ENCODE assay signal across 12 mouse cellular contexts in the genomic region with DNA sequence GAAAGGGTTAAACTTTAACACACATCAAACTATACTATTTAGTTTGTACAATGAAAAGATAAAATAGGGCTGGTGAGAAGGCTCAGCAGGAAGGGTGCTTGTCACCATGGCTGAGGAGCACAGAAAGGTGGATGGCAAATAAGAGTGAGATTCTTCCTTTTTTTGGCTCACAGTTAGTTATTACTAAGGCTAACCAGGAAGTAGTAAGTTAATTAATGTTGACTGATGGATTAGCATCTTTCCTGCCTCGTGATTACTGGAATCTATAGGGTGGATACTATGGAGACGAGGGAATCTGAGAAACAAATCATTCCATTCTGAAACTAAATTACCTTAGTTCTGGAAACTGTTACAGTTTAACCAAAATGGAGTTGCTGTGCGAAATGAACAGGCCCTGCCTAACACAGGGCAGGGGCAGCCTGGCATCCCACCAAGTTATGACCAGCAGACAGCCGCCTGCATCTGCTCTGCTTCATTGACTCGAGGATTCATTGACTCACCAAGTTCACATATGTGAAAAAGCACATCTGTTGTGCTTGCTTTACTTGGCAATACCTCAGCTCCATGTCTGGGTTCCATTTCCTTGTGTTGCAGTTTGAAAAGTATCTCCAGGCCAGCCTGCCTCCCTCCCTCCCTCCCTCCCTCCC. TPM values are rescaled to one million over a fixed set of nuclear protein-coding genes. Genes with fewer than 3 reads are reported as not detected.
A peak's percentile ranks its signal among the peaks of the same experiment; 100 is the strongest.
DNase-seq lines count a peak whose midpoint lies in the region; ATAC-seq and TF ChIP-seq lines count a peak whose summit lies in the region.
"Had no signal": no experiment of that assay in that cellular context is flagged by ENCODE, and none has a peak within 500 bp of the region (broad histone marks: within the 10 kb centered on the region; RNA-seq: fewer than 3 reads in every experiment).

No protein-coding gene starts in this region.

- H3K36me3 ChIP-seq in heart, embryonic 12.5 days = no peaks in the 10 kb centered on the region
- H3K36me3 ChIP-seq in myocyte (ENCODE audit: control insufficient read depth, insufficient read depth) = no peaks in the 10 kb centered on the region
- no peaks in the 10 kb centered on the region for H3K36me3 ChIP-seq in forebrain, embryonic 15.5 days
- H3K36me3 ChIP-seq: hindbrain, embryonic 15.5 days; limb, embryonic 12.5 days had no signal

- peaks cover 3% of the 10 kb centered on the region for H3K9me3 ChIP-seq in heart, embryonic 12.5 days (replicated peaks)
- no peaks in the 10 kb centered on the region for H3K9me3 ChIP-seq in forebrain, embryonic 15.5 days
- H3K9me3 ChIP-seq: forebrain, embryonic 13.5 days; hindbrain, embryonic 15.5 days; limb, embryonic 12.5 days had no signal

- peak; percentile 69 for ATAC-seq in heart, embryonic 12.5 days (ENCODE audit: insufficient number of reproducible peaks, low FRiP score)
- ATAC-seq in forebrain, embryonic 15.5 days (replicated peaks) = no peak
- ATAC-seq: forebrain, embryonic 13.5 days had no signal

- no peak overlapping the region for H3ac ChIP-seq in myocyte (ENCODE audit: control insufficient read depth, insufficient read length)

- no peak for TF ChIP-seq POLR2A in myocyte (IDR thresholded peaks at IDR 0.05; ENCODE audit: insufficient read length, low read depth)

- no peak overlapping the region for H3K4me2 ChIP-seq in heart, embryonic 12.5 days
- no peak overlapping the region for H3K4me2 ChIP-seq in myocyte (ENCODE audit: low read depth)
- H3K4me2 ChIP-seq in forebrain, embryonic 15.5 days (replicated peaks) = no peak overlapping the region
- H3K4me2 ChIP-seq: forebrain, embryonic 13.5 days; hindbrain, embryonic 15.5 days; limb, embryonic 12.5 days had no signal

- intact Hi-C loops in left cerebral cortex, postnatal 4 days (cut with DNase I) = no loop called here

- no peak overlapping the region for H3K4me3 ChIP-seq in heart, embryonic 12.5 days
- no peak overlapping the region for H3K4me3 ChIP-seq in myocyte
- H3K4me3 ChIP-seq in forebrain, embryonic 15.5 days = no peak overlapping the region
- H3K4me3 ChIP-seq: forebrain, embryonic 13.5 days; hindbrain, embryonic 15.5 days; limb, embryonic 12.5 days had no signal

- peaks cover 7% of the 10 kb centered on the region for H3K4me1 ChIP-seq in heart, embryonic 12.5 days (replicated peaks)
- no peaks in the 10 kb centered on the region for H3K4me1 ChIP-seq in forebrain, embryonic 15.5 days
- H3K4me1 ChIP-seq: forebrain, embryonic 13.5 days; hindbrain, embryonic 15.5 days had no signal

- no peaks in the 10 kb centered on the region for H3K27me3 ChIP-seq in heart, embryonic 12.5 days (replicated peaks)
- H3K27me3 ChIP-seq in myocyte (ENCODE audit: control insufficient read depth, insufficient read depth, insufficient read length) = no peaks in the 10 kb centered on the region
- no peaks in the 10 kb centered on the region for H3K27me3 ChIP-seq in forebrain, embryonic 15.5 days
- H3K27me3 ChIP-seq: forebrain, embryonic 13.5 days; hindbrain, embryonic 15.5 days; limb, embryonic 12.5 days had no signal

- 43% methylated on average over 5 of the region's 5 CpGs for WGBS in heart, embryonic 12.5 days
- 57% methylated on average over 5 of the region's 5 CpGs for WGBS in forebrain, embryonic 15.5 days

- peak; percentile 56 for DNase-seq in left cerebral cortex, postnatal 4 days
- no peak for DNase-seq in left cerebral cortex, adult 11 months (ENCODE audit: low spot score)
- DNase-seq in kidney, adult 8-10 months = peak; percentile 55 to 56
- DNase-seq in layer of hippocampus, postnatal 25 days (ENCODE audit: extremely low spot score in 1 of 2, low spot score in 1 of 2) = no peak
- no peak for DNase-seq in right cerebral cortex, adult 18-20 months
- DNase-seq: cerebellum, postnatal 14 days had no signal

- H3K79me2 ChIP-seq in myocyte (ENCODE audit: control insufficient read depth, insufficient read depth) = no peaks in the 10 kb centered on the region

- H3K27ac ChIP-seq in heart, embryonic 12.5 days (ENCODE audit: poor library complexity, severe bottlenecking) = no peak overlapping the region
- no peak overlapping the region for H3K27ac ChIP-seq in forebrain, embryonic 15.5 days (replicated peaks)
- H3K27ac ChIP-seq: forebrain, embryonic 13.5 days; hindbrain, embryonic 15.5 days; limb, embryonic 12.5 days had no signal

- H3K9ac ChIP-seq in heart, embryonic 12.5 days = no peak overlapping the region
- H3K9ac ChIP-seq in forebrain, embryonic 15.5 days (replicated peaks) = no peak overlapping the region
- H3K9ac ChIP-seq: forebrain, embryonic 13.5 days; hindbrain, embryonic 15.5 days; limb, embryonic 12.5 days had no signal

TF ChIP-seq in myocyte, 11 proteins besides CTCF, POLR2A, EP300 and RAD21:
- peak; percentile 42 for TF ChIP-seq TCF3 (IDR thresholded peaks at IDR 0.05; ENCODE audit: insufficient read length, low read depth)
- peak in 2 of 3 experiments; percentile 63 to 67 for TF ChIP-seq MYOD1 (IDR thresholded peaks at IDR 0.05; ENCODE audit: control insufficient read depth in 1 of 3, insufficient read length in 2 of 3, low read depth in 2 of 3)
- TF ChIP-seq SRF (IDR thresholded peaks at IDR 0.05; ENCODE audit: control insufficient read depth, insufficient read length, low read depth) = no peak
- TF ChIP-seq MYOG (IDR thresholded peaks at IDR 0.05; ENCODE audit: control insufficient read depth in 1 of 3, insufficient read depth in 1 of 3, insufficient read length in 2 of 3, low read depth in 2 of 3) = peak in 2 of 3 experiments; percentile 37 to 66

RNA-seq across cellular contexts. Expression of a gene that starts 15.0 kb away (rescaled TPM):
- total RNA-seq in left cerebral cortex, postnatal 4 days (2021) = 10 to 100 TPM; 20.0 to 20.1 TPM
- polyA plus RNA-seq in heart, embryonic 12.5 days (2016; fragmentation: Nextera tagmentation; extraction: Ambion mirVana) = 3.9 and 4.0 TPM in 2 replicates
- 11.4 TPM for polyA plus RNA-seq in myocyte (2012; fragmentation: generic; extraction: Trizol)
- total RNA-seq in layer of hippocampus, postnatal 25 days (2021) = 10 to 100 TPM; 10.2 to 10.5 TPM
- 25.1 and 25.4 TPM in 2 replicates for polyA plus RNA-seq in forebrain, embryonic 15.5 days (2015; fragmentation: Nextera tagmentation; extraction: Ambion mirVana)

RNA-seq across cellular contexts. Expression of a gene that starts 46.4 kb away (rescaled TPM):
- 100 to 1,000 TPM; 125 to 132 TPM for total RNA-seq in left cerebral cortex, postnatal 4 days (2021)
- polyA plus RNA-seq in heart, embryonic 12.5 days (2016; fragmentation: Nextera tagmentation; extraction: Ambion mirVana) = 266 and 280 TPM in 2 replicates
- polyA plus RNA-seq in myocyte (2012; fragmentation: generic; extraction: Trizol) = 778 TPM
- total RNA-seq in layer of hippocampus, postnatal 25 days (2021) = 100 to 1,000 TPM; 119 to 130 TPM
- polyA plus RNA-seq in forebrain, embryonic 15.5 days (2015; fragmentation: Nextera tagmentation; extraction: Ambion mirVana) = 101 and 112 TPM in 2 replicates

Comparison
In these comparisons a context has a peak if more than half of its experiments do, and no peak if none do; other contexts are left out.
1. DNase-seq: peak in left cerebral cortex, postnatal 4 days (single experiment) and kidney, adult 8-10 months (2 of 2); none in left cerebral cortex, adult 11 months (single experiment), layer of hippocampus, postnatal 25 days (0 of 2) and right cerebral cortex, adult 18-20 months (single experiment).